Mouse (Mus musculus): ENCODE results near the gene Ogfr.

Ogfr gene

GRCm38 (mm10) chr2:180604781-180605180 is 15.7 kb downstream of the Ogfr start:
- no peak for DNase-seq (ENCODE audit: low read depth)

DNA sequence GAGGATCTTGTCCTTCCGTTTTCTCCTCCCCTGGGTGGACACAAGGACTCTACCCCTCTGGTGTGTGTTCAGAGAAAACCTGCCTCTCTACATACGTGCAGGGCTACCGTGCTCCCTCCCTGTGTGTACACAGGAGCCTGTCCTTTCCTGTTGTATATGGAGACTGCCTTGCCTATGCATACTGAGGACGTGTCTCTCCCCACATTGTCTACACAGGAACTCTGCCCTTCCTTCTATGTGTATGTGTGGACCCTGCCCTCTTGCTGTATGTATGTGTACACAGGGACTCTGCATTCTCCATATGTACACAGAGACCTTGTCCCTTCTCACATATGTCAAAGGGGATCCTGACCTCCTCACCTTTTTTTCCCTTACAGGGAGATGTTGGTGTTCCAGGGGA is 21.2 kb downstream of the Ogfr start:
- DNase-seq (ENCODE audit: low read depth): no peak

- DNase-seq (ENCODE audit: low read depth): no peak
Observed at GRCm38 (mm10) chr2:180611882-180612281, 22.8 kb downstream of the Ogfr start.

DNA sequence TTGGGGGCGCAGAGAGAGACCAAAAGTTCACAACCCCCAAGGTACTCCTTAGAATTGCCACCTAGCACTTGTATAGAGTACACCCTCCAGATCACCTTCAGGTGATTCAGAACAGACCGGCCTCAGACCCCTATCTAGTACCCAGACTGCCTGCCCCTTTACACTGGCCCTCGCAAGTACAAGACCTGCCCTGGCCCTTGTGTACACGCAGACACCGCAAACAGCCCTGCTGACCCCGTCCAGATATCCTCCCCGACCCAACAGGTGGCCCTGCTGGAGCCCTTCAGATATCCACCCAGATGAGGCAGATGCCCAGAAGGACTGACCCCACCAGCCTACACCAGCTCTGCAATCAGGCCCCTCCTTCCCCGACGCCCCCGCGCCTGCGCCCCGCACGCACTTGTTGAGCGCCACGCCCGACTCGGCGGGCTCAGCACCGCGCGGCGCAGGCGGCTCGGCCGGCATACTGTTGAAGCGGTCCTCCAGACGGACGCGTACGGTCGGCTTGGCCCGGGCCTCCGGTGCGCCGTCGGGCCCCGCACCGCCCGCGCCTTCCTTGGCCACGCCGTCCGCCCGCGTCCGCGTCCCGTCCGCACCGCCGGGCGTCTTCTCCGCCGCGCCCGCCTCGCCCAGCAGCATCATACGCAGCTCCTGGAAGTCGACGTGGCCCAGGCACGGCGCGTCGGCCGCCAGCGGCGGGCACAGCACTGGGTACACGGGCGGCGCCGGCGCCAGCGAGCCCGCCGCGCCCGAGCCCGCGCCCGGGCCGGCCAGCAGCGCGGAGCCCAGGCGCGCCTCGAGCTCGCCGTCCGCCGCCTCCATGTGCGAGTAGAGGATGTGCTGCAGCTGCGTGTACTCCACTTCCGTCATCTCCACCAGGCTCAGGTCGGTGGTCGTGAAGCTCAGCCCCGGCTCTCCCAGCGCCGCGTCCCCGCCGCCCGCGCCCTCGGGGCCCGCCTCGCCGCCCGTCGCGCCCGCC is 52.8 kb downstream of the Ogfr start:
- no peak for DNase-seq (ENCODE audit: low read depth)

DNA sequence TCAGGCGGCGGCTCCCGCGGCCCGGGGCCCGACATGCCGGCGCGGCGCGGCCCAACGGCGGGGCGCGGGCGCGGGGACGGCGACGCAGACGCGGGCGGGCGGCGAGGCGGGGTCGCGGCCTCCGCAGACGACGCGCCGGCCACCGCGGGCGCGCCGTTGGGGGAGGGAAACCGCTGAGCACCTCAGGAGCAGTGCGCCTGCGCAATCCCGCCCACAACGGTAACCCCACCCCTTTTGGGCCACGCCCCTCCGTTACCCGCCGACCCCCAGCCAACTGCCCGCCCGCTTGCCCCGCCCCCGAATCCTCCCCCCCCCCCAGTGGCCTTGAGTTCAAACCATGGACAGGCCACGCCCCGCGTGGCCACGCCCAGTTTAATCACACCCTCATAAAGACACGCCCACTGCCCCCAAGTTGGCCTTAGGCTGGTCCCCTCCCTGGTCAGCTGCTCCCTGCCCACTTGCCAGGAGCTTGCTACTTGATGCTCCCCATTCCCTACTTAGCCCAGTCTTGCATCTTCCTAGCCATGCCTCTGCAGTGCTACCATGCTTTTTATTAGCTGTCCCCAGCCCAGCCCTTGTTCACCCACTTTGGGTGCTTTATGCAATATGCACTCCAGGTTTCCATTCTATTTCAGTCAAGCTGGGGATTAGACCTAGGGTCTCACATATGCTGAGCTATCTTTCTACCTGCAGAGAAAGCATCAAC is 53.7 kb downstream of the Ogfr start, which contains the start of gene Tcfl5:
Tcfl5 (minus strand) TSS at position 154 of the 706 bp plus-strand sequence.
- DNase-seq (ENCODE audit: low read depth): no peak

- no peak for DNase-seq (ENCODE audit: low read depth)
Observed at GRCm38 (mm10) chr2:180643626-180644025, 54.6 kb downstream of the Ogfr start.

Measured in c-Kit-positive CD71-negative TER-119-negative erythroid progenitor cells, embryonic 14.5 days (primary cell).